Mouse (Mus musculus) stomach, adult 2 months (tissue): ENCODE data around the gene Slc17a6. TPM values are rescaled to one million over a fixed set of nuclear protein-coding genes. Genes with fewer than 3 reads are reported as not detected.

Source experiments
- polyA plus RNA-seq: library from polyadenylated mRNA; depleted of rRNA; stranded (reverse); fragments of >200 nt; gene quantifications from 2 replicates; pipeline ENCODE4 v1.2.3, GENCODE M21; 2012; rRNA removed

Slc17a6 gene
- not detected in 2 replicates for polyA plus RNA-seq

DNA sequence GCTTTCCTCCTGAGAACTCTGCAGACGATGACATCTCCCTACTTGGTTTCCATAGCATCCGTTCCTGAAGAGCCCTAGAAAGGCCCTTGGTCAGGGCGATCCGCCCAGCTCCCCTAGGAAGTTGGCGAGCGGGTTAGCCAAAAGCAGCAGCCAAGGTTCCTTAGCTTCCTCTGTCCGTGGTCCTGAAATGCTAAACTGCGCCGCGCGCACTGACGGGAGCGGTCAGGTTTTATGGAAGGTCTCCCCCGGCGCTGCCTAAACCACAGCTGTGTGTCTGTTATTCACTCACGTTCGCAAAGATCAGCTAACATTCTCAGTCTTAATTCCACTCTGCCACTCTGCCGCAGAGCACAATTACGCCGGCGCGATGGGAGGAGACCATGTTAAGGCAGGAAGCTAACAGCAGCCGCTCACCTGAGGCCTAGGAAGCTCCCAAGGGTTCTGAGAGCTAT lies at the start of gene Slc17a6:
Gene Slc17a6, plus strand, starts transcription at position 313 of the 452 bp plus-strand sequence.

Other genes with a start within 250 kb of the Slc17a6 start
- 0.04 and 0.10 TPM in 2 replicates for gene Ano5, start 111.0 kb upstream of the Slc17a6 start, polyA plus RNA-seq
- gene Gas2, start 240.0 kb downstream of the Slc17a6 start, polyA plus RNA-seq, result 0.50 and 0.62 TPM in 2 replicates
- gene Fancf, start 240.3 kb downstream of the Slc17a6 start, polyA plus RNA-seq, result 3.3 and 4.3 TPM in 2 replicates